Mouse (Mus musculus) testis, adult 2 months (tissue): ENCODE data around the gene Rap1b. TPM values are rescaled to one million over a fixed set of nuclear protein-coding genes. Genes with fewer than 3 reads are reported as not detected.

Source experiments
- H3K27ac ChIP-seq: fragments of 200-500 bp; 2 replicates; pipeline ENCODE4 v1.5.1; 2012; ENCODE audit warnings: low read depth, low read length; ENCODE audit not compliant: control insufficient read depth, insufficient read depth
- H3K27me3 ChIP-seq: fragments of 200-500 bp; 2 replicates; pipeline ENCODE4 v1.6.1; 2012; ENCODE audit warnings: mild to moderate bottlenecking, low read length, moderate library complexity; ENCODE audit not compliant: control insufficient read depth, insufficient read depth
- H3K36me3 ChIP-seq: fragments of 200-500 bp; 2 replicates; pipeline ENCODE4 v1.6.1; 2012; ENCODE audit warnings: mild to moderate bottlenecking, low read length; ENCODE audit not compliant: control insufficient read depth, insufficient read depth
- H3K4me1 ChIP-seq: fragments of 200-500 bp; 2 replicates; pipeline ENCODE4 v1.6.1; 2012; ENCODE audit warnings: low read length; ENCODE audit not compliant: control insufficient read depth, insufficient read depth
- H3K4me3 ChIP-seq: fragments of 200-500 bp; 2 replicates; pipeline ENCODE4 v1.5.1; 2012; ENCODE audit warnings: low read depth, mild to moderate bottlenecking, low read length, moderate library complexity, mixed read lengths; ENCODE audit not compliant: control insufficient read depth
- CTCF ChIP-seq: fragments of 200-500 bp; IDR thresholded peaks from 2 replicates; pipeline ENCODE4 v1.5.1; 2012; ENCODE audit warnings: low read depth, mild to moderate bottlenecking, inconsistent platforms, low read length, moderate library complexity; ENCODE audit not compliant: control insufficient read depth, insufficient read depth, insufficient replicate concordance
- POLR2A ChIP-seq: fragments of 200-500 bp; IDR thresholded peaks from 2 replicates; pipeline ENCODE4 v1.6.1; 2012; ENCODE audit warnings: low read depth, mild to moderate bottlenecking, inconsistent platforms, low read length, moderate library complexity; ENCODE audit not compliant: control insufficient read depth
- polyA plus RNA-seq: library from polyadenylated mRNA; depleted of rRNA; stranded (reverse); fragments of >200 nt; gene quantifications from 2 replicates; pipeline ENCODE4 v1.2.3, GENCODE M21; 2012

The Rap1b gene
- polyA plus RNA-seq, 1 experiment = 13.8 TPM

DNA sequence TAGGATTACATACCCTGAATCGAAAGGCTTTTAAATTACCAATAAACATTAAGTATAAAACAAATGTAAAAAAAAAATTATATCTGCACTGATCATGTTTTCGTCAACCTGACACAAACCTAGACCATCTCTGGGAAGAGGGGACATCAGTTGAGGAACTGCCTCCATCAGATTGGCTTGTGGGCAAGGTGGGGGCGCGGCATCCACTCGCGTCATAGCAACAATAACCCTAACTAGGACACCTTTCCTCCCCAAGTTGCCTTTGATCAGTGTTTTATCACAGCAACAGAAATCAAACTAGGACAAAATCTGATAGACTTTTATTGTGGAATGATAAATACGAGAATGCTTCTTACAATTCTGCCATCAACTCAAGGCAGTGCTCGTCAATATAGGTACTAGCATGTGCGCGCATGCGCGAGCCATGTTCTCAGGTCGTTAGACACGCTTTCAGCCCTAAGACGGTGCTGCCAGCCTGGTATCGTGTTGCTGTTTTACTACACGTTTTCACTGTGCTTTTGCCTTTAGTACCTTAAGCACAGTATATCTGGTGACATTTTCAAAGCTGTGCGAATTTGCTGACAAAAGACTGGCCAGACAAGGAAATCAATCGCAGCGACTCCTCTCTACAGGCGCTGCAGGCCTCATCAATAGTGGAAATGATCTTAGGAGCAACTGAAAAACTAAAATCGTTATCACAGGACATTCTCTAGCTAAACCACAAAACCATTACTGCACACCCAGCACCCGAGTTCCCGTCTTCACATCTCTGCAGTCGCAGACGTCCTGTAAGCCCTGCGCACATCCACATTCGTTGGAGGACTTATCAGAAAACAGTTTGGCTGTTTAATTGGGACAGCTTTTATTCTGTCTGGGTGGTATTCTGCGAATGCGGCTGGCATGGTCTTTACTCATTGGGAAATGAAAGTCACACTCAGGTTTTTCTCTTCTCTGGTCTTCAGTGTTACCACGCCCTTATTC is 41.7 kb downstream of the Rap1b start:
- TF ChIP-seq POLR2A (peak; percentile 73; the same call in 1 of the 2 replicates), CTCF (no peak)

DNA sequence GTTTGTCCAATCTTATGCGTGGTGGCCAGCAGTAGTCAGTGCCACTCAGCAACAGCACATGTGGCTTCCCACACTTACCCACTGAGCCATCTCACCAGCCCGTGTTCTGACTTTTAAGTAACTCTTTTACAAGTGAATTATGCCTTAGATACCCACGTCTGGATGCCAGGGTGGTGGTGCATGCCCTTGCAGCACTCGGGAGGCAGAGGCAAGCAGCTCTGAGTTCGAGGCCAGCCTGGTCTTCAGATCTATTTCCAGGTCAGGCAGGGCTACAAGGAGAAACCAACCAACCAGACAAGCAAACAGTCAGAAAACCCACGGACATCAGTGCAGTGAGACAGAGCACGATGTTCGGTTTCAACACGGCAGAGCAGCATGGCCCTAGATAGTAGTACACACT is 43.9 kb downstream of the Rap1b start:
- Histone ChIP-seq H3K27ac (no peak overlapping the region), H3K4me3 (no peak overlapping the region), H3K27me3 (no peaks in the 10 kb centered on the region), H3K4me1 (peaks cover 10% of the 10 kb centered on the region), H3K36me3 (no peaks in the 10 kb centered on the region)
- TF ChIP-seq CTCF (no peak), POLR2A (no peak)

More for the DNA sequence above, 41.7 kb downstream of the Rap1b start:
- no peaks in the 10 kb centered on the region for H3K36me3 ChIP-seq
- H3K27me3 ChIP-seq = no peaks in the 10 kb centered on the region
- H3K4me3 ChIP-seq = peak overlapping the region; percentile 87
- H3K4me1 ChIP-seq = peaks cover 10% of the 10 kb centered on the region
- H3K27ac ChIP-seq = peak overlapping the region; percentile 81

DNA sequence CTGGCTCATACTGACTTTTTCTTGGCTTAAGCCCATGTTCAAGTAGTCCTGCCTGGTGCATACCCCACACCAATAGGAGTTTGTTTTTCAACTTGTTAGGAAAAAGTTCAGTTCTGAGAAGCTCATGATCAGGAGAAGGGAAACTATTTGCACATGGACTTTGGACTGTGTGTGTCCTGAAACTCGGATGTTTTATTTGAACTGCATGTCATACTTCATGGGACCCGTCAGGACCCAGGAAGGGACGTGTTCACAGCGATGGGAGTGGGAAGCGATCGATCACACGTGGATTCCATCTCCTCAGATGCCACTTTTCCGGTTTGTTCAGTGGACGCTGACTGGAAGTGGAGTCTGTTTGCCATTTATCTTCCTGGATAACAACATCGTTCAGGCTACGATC is 46.0 kb downstream of the Rap1b start:
- H3K36me3 ChIP-seq = no peaks in the 10 kb centered on the region
- H3K4me1 ChIP-seq = peaks cover 8% of the 10 kb centered on the region
- H3K27me3 ChIP-seq = no peaks in the 10 kb centered on the region
- H3K4me3 ChIP-seq = no peak overlapping the region; the same call in none of the 2 replicates
- TF ChIP-seq POLR2A (no peak), CTCF (no peak)
- H3K27ac ChIP-seq = no peak overlapping the region

DNA sequence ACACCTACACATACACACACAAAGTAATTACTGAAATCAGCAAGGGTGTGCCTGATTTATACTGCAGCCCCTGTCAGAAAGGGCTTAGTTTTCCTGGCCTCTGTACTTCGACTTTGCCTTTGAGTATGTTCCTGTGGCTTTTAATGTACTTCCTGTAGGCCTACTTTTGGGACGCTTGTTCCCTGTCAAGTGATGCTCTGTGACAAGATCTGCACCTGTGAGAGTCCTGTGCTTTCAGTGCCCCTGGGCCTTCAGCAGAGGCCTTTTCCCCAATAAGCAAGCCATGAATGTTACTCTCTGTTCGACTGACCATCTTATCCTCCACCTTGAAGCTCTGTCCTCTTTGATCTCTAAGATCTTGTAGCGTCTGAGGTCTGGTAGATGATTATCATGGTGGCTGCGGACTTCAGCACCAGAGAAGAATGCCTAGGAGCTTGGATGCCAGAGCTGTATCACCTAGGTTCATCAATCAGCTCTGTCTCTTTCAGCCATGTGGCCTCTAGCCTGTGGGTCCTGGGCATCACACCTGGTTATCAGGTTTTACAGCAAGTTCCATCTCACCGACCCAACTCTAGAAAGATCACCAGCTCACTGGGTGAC is 47.3 kb downstream of the Rap1b start:
- no peaks in the 10 kb centered on the region for H3K27me3 ChIP-seq
- H3K27ac ChIP-seq = no peak overlapping the region
- H3K4me3 ChIP-seq = peak overlapping the region; percentile 12; the same call in 1 of the 2 replicates
- H3K36me3 ChIP-seq = no peaks in the 10 kb centered on the region
- no peak for TF ChIP-seq CTCF
- peaks cover 5% of the 10 kb centered on the region for H3K4me1 ChIP-seq

DNA sequence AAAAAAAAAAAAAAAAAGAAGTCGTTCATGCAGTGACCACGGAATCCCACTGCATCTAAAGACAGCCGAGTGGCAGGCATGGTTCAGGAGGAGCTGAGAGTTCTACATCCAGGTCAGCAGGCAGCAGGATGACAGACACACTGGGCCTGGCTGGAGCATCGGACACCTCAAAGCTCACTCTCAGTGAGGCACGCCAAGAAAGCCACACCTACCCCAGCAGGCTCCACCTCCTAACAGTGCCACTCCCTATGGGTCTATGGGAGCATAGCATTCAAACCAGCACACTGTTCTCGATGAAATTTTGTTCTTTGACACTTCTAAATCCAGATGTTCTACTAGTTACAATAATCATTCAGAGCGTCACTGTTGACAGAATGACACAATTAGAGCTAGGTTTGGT is 48.2 kb downstream of the Rap1b start:
- no peak for TF ChIP-seq CTCF
- TF ChIP-seq POLR2A = no peak
- Histone ChIP-seq H3K36me3 (no peaks in the 10 kb centered on the region), H3K4me1 (peaks cover 8% of the 10 kb centered on the region), H3K27ac (no peak overlapping the region), H3K4me3 (peak overlapping the region; percentile 69), H3K27me3 (no peaks in the 10 kb centered on the region)

DNA sequence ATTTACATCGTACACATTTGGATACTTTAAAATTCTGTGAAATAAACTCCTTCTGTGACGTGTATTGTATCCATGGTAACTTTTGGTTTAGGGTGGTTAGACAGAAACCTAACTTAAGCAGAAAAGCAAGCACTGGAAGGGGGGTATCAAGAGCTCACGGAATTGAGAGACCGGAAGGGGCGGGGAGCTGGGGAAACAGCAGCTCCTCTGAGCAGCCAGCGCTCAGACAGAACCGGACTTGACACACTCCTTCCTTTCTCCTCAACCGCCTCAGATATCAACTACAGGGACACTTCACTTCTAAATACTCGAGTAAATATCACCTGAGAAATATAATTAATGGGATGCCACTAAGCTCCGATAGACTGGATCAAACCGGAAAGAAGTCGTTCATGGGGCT is 48.7 kb downstream of the Rap1b start:
- no peaks in the 10 kb centered on the region for H3K36me3 ChIP-seq
- TF ChIP-seq POLR2A = no peak
- TF ChIP-seq CTCF = no peak
- no peak overlapping the region for H3K27ac ChIP-seq
- H3K4me1 ChIP-seq = peaks cover 8% of the 10 kb centered on the region
- no peaks in the 10 kb centered on the region for H3K27me3 ChIP-seq
- peak overlapping the region; percentile 83 for H3K4me3 ChIP-seq

DNA sequence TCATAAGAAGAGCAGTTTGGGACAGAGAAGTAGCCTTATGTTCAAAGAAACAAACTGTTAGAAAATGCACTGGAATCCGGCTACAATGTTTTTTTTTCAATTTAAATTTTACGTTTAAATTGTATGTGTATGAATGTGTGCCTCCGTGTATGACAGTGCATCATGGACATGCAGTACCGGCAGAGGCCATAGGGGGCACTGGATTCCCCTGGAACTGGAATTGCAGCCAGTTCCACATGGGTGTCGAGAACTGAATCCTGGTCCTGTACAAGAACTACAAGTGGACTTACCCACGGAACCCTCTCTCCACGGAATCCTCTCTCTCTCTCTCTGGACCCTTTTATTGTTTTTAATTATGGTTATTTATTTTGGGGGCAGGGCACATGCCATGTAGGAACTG is 49.7 kb downstream of the Rap1b start:
- Histone ChIP-seq H3K4me3 (no peak overlapping the region; the same call in 1 of the 2 replicates), H3K4me1 (peaks cover 6% of the 10 kb centered on the region), H3K27me3 (no peaks in the 10 kb centered on the region), H3K36me3 (no peaks in the 10 kb centered on the region), H3K27ac (no peak overlapping the region)
- TF ChIP-seq POLR2A (no peak), CTCF (peak; percentile 84; the same call in 1 of the 2 replicates)

DNA sequence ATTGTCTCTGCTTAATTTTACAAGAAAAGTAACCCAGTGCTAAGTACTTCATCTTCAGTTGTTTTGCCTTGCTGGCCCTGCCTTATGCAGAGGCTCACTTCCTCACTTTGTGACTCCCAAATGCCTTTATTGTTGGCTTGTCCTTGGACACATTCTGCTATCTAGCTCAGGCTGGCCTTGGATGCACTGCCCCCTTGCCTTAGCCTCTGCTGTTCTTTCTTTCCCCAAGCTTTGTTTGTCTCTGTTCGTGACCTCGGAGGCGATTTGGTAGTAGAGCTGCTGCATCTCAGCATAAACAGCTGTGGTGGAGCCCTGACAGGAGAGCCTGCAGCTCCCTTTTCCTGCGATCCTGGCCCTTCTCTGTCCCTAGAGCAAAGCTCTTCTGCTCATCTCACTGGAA is 50.6 kb downstream of the Rap1b start:
- Histone ChIP-seq H3K4me1 (peaks cover 8% of the 10 kb centered on the region), H3K27me3 (no peaks in the 10 kb centered on the region), H3K36me3 (no peaks in the 10 kb centered on the region), H3K27ac (0 out of 2 replicates have a peak overlapping the region, but pooled peaks have one; percentile 2), H3K4me3 (no peak overlapping the region)
- no peak for TF ChIP-seq CTCF
- TF ChIP-seq POLR2A = 0 out of 2 replicates have a peak, but pooled peaks have one; percentile 18
